Mouse (Mus musculus) WW6 (cell line): ENCODE data around the gene Kif1b.
A peak's percentile ranks its signal among the peaks of the same experiment; 100 is the strongest.

Source experiments
- DNase-seq: peaks from one replicate; pipeline ENCODE4 v3.0.0-alpha.2; 2013; ENCODE audit warnings: low read depth, low spot score

Kif1b gene

GRCm38 (mm10) chr4:149307596-149308490 lies at the start of gene Kif1b:
Gene Kif1b (minus strand): TSS chr4:149307693.
- peak; percentile 87 for DNase-seq

- DNase-seq: no peak
These were observed 47.2 kb upstream of the Kif1b start for GRCm38 (mm10) chr4:149354671-149355070.

GRCm38 (mm10) chr4:149351596-149352150 lies 44.2 kb upstream of the Kif1b start:
- no peak for DNase-seq

- DNase-seq: no peak
These were observed 41.5 kb upstream of the Kif1b start for GRCm38 (mm10) chr4:149348963-149349362.

GRCm38 (mm10) chr4:149345873-149346272 lies 38.4 kb upstream of the Kif1b start:
- DNase-seq: no peak

GRCm38 (mm10) chr4:149344311-149344710 lies 36.8 kb upstream of the Kif1b start:
- DNase-seq: no peak

- DNase-seq: no peak
These were observed 33.2 kb upstream of the Kif1b start for GRCm38 (mm10) chr4:149340680-149341079.

GRCm38 (mm10) chr4:149339426-149340214 lies 32.1 kb upstream of the Kif1b start:
- DNase-seq: no peak

GRCm38 (mm10) chr4:149338137-149338536 lies 30.6 kb upstream of the Kif1b start:
- DNase-seq: no peak

GRCm38 (mm10) chr4:149337353-149337752 lies 29.9 kb upstream of the Kif1b start:
- no peak for DNase-seq

GRCm38 (mm10) chr4:149336302-149336701 lies 28.8 kb upstream of the Kif1b start:
- DNase-seq: no peak

GRCm38 (mm10) chr4:149334881-149335280 lies 27.4 kb upstream of the Kif1b start:
- DNase-seq: no peak

GRCm38 (mm10) chr4:149332726-149333125 lies 25.2 kb upstream of the Kif1b start:
- peak; percentile 26 for DNase-seq

- no peak for DNase-seq
These were observed 23.0 kb upstream of the Kif1b start for GRCm38 (mm10) chr4:149330495-149330894.

GRCm38 (mm10) chr4:149328735-149329134 lies 21.2 kb upstream of the Kif1b start:
- DNase-seq: no peak

GRCm38 (mm10) chr4:149327281-149327680 lies 19.8 kb upstream of the Kif1b start:
- no peak for DNase-seq

GRCm38 (mm10) chr4:149325411-149326162 lies 18.1 kb upstream of the Kif1b start:
- DNase-seq: no peak

GRCm38 (mm10) chr4:149323730-149324129 lies 16.2 kb upstream of the Kif1b start:
- DNase-seq: no peak

- no peak for DNase-seq
These were observed 15.2 kb upstream of the Kif1b start for GRCm38 (mm10) chr4:149322718-149323117.

- DNase-seq: no peak
These were observed 14.8 kb upstream of the Kif1b start for GRCm38 (mm10) chr4:149322286-149322685.

GRCm38 (mm10) chr4:149319088-149319487 lies 11.6 kb upstream of the Kif1b start:
- no peak for DNase-seq

- DNase-seq: no peak
These were observed 9.9 kb upstream of the Kif1b start for GRCm38 (mm10) chr4:149317387-149317786.
